Mouse (Mus musculus) effector memory CD4-positive, alpha-beta T cell, adult 7 months (primary cell): Measurements from ENCODE around the gene Gm20873. TPM values are rescaled to one million over a fixed set of nuclear protein-coding genes. Genes with fewer than 3 reads are reported as not detected.

Experiments
- polyA plus RNA-seq: library from polyadenylated mRNA; unstranded; fragments of 100-300 nt; shearing (Covaris generic); gene quantifications from one replicate; pipeline ENCODE4 v1.2.1, GENCODE M21; 2017

Gene Gm20873
- not detected for polyA plus RNA-seq

DNA sequence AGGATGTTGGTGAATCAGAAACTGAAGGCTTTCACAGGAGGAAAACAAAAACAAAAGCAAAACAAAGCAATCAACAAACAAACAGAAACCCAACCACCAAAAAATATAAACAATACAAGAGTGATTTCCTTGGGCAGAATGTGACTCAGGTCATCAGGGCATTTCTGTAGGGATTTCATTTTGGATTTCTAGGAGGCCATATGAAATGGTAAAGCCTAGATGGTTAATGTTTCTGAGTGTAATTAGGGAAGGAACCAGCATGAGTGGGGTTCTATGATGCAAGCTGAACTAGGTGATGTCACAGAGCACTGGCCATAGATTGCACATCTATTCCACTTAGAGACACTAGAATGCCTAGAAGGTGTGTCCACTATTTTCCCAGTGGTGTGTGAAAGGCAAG, at the start of gene Gm20873:
Gene Gm20873 (plus strand): TSS at position 301 of the 400 bp plus-strand sequence.

DNA sequence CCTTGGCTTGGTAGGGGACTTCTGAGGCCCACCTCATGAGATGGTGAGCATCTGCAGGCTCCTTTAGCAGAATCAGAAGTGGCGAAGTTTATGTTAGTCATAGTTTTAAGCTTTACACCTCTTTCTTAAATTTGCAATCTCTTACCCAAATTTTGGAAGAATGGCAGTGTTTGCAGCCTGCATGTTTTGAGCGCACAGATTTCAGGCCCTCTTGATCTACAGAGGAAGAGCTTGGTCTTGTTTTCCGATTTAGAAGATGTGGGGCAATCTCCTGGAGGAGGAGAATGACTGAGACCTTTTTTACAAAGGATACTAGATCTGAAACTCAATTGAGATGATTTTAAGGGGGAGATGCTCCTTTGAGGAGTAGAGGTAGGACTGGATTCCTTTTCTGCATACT, 29.0 kb upstream of the Gm20873 start, which contains the start of gene Gm21746:
Gene Gm21746 (minus strand): TSS at position 101 of the 400 bp plus-strand sequence.

Other genes starting within 250 kb of the Gm20873 start
- gene Gm21746, start 29.1 kb upstream of the Gm20873 start, polyA plus RNA-seq = not detected